Mouse (Mus musculus) megakaryocyte-erythroid progenitor cell, adult 5 weeks (primary cell): ENCODE data around the gene 1700023F06Rik. TPM values are rescaled to one million over a fixed set of nuclear protein-coding genes. Genes with fewer than 3 reads are reported as not detected.

Experiments
- polyA plus RNA-seq: library from polyadenylated mRNA; stranded (reverse); fragments of >175 nt; gene quantifications from 2 replicates; pipeline ENCODE4 v1.2.3, GENCODE M21; 2012

The 1700023F06Rik gene
- not detected in 2 replicates for polyA plus RNA-seq

GRCm38 (mm10) chr11:103208458-103208857, at the start of gene 1700023F06Rik:
Gene 1700023F06Rik, minus strand, starts transcription at chr11:103208558.

GRCm38 (mm10) chr11:103217790-103218516, 9.6 kb upstream of the 1700023F06Rik start, which contains the start of gene Spata32:
Gene Spata32, minus strand, starts transcription at chr11:103218432.

GRCm38 (mm10) chr11:103170494-103171285, 37.7 kb downstream of the 1700023F06Rik start, which contains the start of gene Fmnl1:
Gene Fmnl1, plus strand, starts transcription at chr11:103171107.

Other genes with a start within 250 kb of the 1700023F06Rik start
- gene Nmt1, start 180.4 kb downstream of the 1700023F06Rik start, polyA plus RNA-seq = 8.9 and 14.0 TPM in 2 replicates
- gene Dcakd, start 180.2 kb downstream of the 1700023F06Rik start, polyA plus RNA-seq = 91.4 and 99.8 TPM in 2 replicates
- gene Plcd3, start 106.9 kb downstream of the 1700023F06Rik start, polyA plus RNA-seq = 0.39 and 1.1 TPM in 2 replicates
- 12.1 TPM in 2 replicates for gene Acbd4, start 106.9 kb downstream of the 1700023F06Rik start, polyA plus RNA-seq
- 41.2 and 64.6 TPM in 2 replicates for gene Hexim1, start 92.3 kb downstream of the 1700023F06Rik start, polyA plus RNA-seq
- gene Hexim2, start 76.1 kb downstream of the 1700023F06Rik start, polyA plus RNA-seq = 8.2 and 8.4 TPM in 2 replicates
- 146 and 177 TPM in 2 replicates for gene Fmnl1, start 37.5 kb downstream of the 1700023F06Rik start, polyA plus RNA-seq
- gene Spata32, start 9.9 kb upstream of the 1700023F06Rik start, polyA plus RNA-seq = not detected in 2 replicates
- 8.7 and 10.8 TPM in 2 replicates for gene Map3k14, start 58.9 kb upstream of the 1700023F06Rik start, polyA plus RNA-seq
- gene Arhgap27, start 155.1 kb upstream of the 1700023F06Rik start, polyA plus RNA-seq = 49.1 and 63.3 TPM in 2 replicates
- 10.4 and 10.9 TPM in 2 replicates for gene Plekhm1, start 204.1 kb upstream of the 1700023F06Rik start, polyA plus RNA-seq